Mouse (Mus musculus): ENCODE measurements around the gene Opcml. TPM values are rescaled to one million over a fixed set of nuclear protein-coding genes. Genes with fewer than 3 reads are reported as not detected.

Opcml gene
- polyA plus RNA-seq, 1 experiment from 2014 or later, result 13.3 TPM

- Histone ChIP-seq H3K4me3 (ENCODE audit: low read depth, low read length) (no peak overlapping the region), H3K27me3 (replicated peaks; ENCODE audit: control insufficient read depth, insufficient read depth, low read length) (no peaks in the 10 kb centered on the region), H3K27ac (ENCODE audit: low read depth, low read length) (no peak overlapping the region), H3K36me3 (ENCODE audit: control insufficient read depth, insufficient read depth, low read length) (no peaks in the 10 kb centered on the region), H3K9ac (ENCODE audit: low read length) (no peak overlapping the region), H3K4me1 (ENCODE audit: control insufficient read depth, insufficient read depth, low read length) (peaks cover 6% of the 10 kb centered on the region; the same call in 1 of the 2 replicates), H3K9me3 (replicated peaks; ENCODE audit: control insufficient read depth, low read length) (no peaks in the 10 kb centered on the region), H3K4me2 (ENCODE audit: low read length) (no peak overlapping the region)
- DNase-seq (ENCODE audit: low spot score), result no peak
- WGBS, result 65% methylated on average over 4 of the region's 4 CpGs
- no peak for ATAC-seq
These were observed 290.1 kb downstream of the Opcml start for GRCm38 (mm10) chr9:28080694-28081093.

GRCm38 (mm10) chr9:28083754-28084153, 293.2 kb downstream of the Opcml start:
- Histone ChIP-seq H3K27ac (ENCODE audit: low read depth, low read length) (no peak overlapping the region), H3K36me3 (ENCODE audit: control insufficient read depth, insufficient read depth, low read length) (no peaks in the 10 kb centered on the region), H3K9ac (ENCODE audit: low read length) (no peak overlapping the region), H3K4me3 (ENCODE audit: low read depth, low read length) (no peak overlapping the region), H3K4me2 (ENCODE audit: low read length) (no peak overlapping the region), H3K27me3 (replicated peaks; ENCODE audit: control insufficient read depth, insufficient read depth, low read length) (no peaks in the 10 kb centered on the region), H3K9me3 (replicated peaks; ENCODE audit: control insufficient read depth, low read length) (no peaks in the 10 kb centered on the region), H3K4me1 (ENCODE audit: control insufficient read depth, insufficient read depth, low read length) (peaks cover 6% of the 10 kb centered on the region; the same call in 1 of the 2 replicates)
- no peak for ATAC-seq
- WGBS, result 65% methylated on average over 3 of the region's 3 CpGs
- DNase-seq (ENCODE audit: low spot score), result peak; percentile 14

GRCm38 (mm10) chr9:28084273-28084726, 293.7 kb downstream of the Opcml start:
- peaks cover 6% of the 10 kb centered on the region; the same call in 1 of the 2 replicates for H3K4me1 ChIP-seq (ENCODE audit: control insufficient read depth, insufficient read depth, low read length)
- H3K9me3 ChIP-seq (replicated peaks; ENCODE audit: control insufficient read depth, low read length), result no peaks in the 10 kb centered on the region
- H3K27ac ChIP-seq (ENCODE audit: low read depth, low read length), result no peak overlapping the region; the same call in 1 of the 2 replicates
- H3K36me3 ChIP-seq (ENCODE audit: control insufficient read depth, insufficient read depth, low read length), result no peaks in the 10 kb centered on the region
- no peak overlapping the region for H3K4me3 ChIP-seq (ENCODE audit: low read depth, low read length)
- H3K4me2 ChIP-seq (ENCODE audit: low read length), result no peak overlapping the region
- H3K9ac ChIP-seq (ENCODE audit: low read length), result no peak overlapping the region
- 0% methylated on average over 2 of the region's 2 CpGs for WGBS
- DNase-seq (ENCODE audit: low spot score) (peak; percentile 38), ATAC-seq (peak; percentile 55; the same call in 1 of the 2 replicates)
- no peaks in the 10 kb centered on the region for H3K27me3 ChIP-seq (replicated peaks; ENCODE audit: control insufficient read depth, insufficient read depth, low read length)

- H3K4me1 ChIP-seq (ENCODE audit: control insufficient read depth, insufficient read depth, low read length), result no peaks in the 10 kb centered on the region
- H3K36me3 ChIP-seq (ENCODE audit: control insufficient read depth, insufficient read depth, low read length), result no peaks in the 10 kb centered on the region
- no peak for DNase-seq (ENCODE audit: low spot score)
- ATAC-seq, result no peak
- no peak overlapping the region for H3K4me2 ChIP-seq (ENCODE audit: low read length)
- no peak overlapping the region for H3K27ac ChIP-seq (ENCODE audit: low read depth, low read length)
- no peak overlapping the region for H3K9ac ChIP-seq (ENCODE audit: low read length)
- H3K9me3 ChIP-seq (replicated peaks; ENCODE audit: control insufficient read depth, low read length), result no peaks in the 10 kb centered on the region
- 49% methylated on average over 1 of the region's 1 CpGs for WGBS
- H3K27me3 ChIP-seq (replicated peaks; ENCODE audit: control insufficient read depth, insufficient read depth, low read length), result no peaks in the 10 kb centered on the region
- no peak overlapping the region for H3K4me3 ChIP-seq (ENCODE audit: low read depth, low read length)
These were observed 300.8 kb downstream of the Opcml start for GRCm38 (mm10) chr9:28091395-28091794.

GRCm38 (mm10) chr9:28094722-28095121, 304.1 kb downstream of the Opcml start:
- Histone ChIP-seq H3K4me3 (ENCODE audit: low read depth, low read length) (no peak overlapping the region), H3K27ac (ENCODE audit: low read depth, low read length) (no peak overlapping the region), H3K4me2 (ENCODE audit: low read length) (no peak overlapping the region), H3K36me3 (ENCODE audit: control insufficient read depth, insufficient read depth, low read length) (no peaks in the 10 kb centered on the region), H3K4me1 (ENCODE audit: control insufficient read depth, insufficient read depth, low read length) (no peaks in the 10 kb centered on the region), H3K27me3 (replicated peaks; ENCODE audit: control insufficient read depth, insufficient read depth, low read length) (no peaks in the 10 kb centered on the region), H3K9ac (ENCODE audit: low read length) (no peak overlapping the region), H3K9me3 (replicated peaks; ENCODE audit: control insufficient read depth, low read length) (no peaks in the 10 kb centered on the region)
- DNase-seq (ENCODE audit: low spot score), result no peak
- ATAC-seq, result no peak
- WGBS, result 97% methylated on average over 4 of the region's 4 CpGs

- no peak overlapping the region for H3K4me2 ChIP-seq (ENCODE audit: low read length)
- no peaks in the 10 kb centered on the region for H3K4me1 ChIP-seq (ENCODE audit: control insufficient read depth, insufficient read depth, low read length)
- H3K27ac ChIP-seq (ENCODE audit: low read depth, low read length), result no peak overlapping the region
- no peak for ATAC-seq
- no peak for DNase-seq (ENCODE audit: low spot score)
- no peaks in the 10 kb centered on the region for H3K9me3 ChIP-seq (replicated peaks; ENCODE audit: control insufficient read depth, low read length)
- H3K36me3 ChIP-seq (ENCODE audit: control insufficient read depth, insufficient read depth, low read length), result no peaks in the 10 kb centered on the region
- no peak overlapping the region for H3K9ac ChIP-seq (ENCODE audit: low read length)
- 91% methylated on average over 2 of the region's 2 CpGs for WGBS
- H3K4me3 ChIP-seq (ENCODE audit: low read depth, low read length), result no peak overlapping the region
- H3K27me3 ChIP-seq (replicated peaks; ENCODE audit: control insufficient read depth, insufficient read depth, low read length), result no peaks in the 10 kb centered on the region
These were observed 305.6 kb downstream of the Opcml start for GRCm38 (mm10) chr9:28096204-28096603.

GRCm38 (mm10) chr9:28101981-28102380, 311.4 kb downstream of the Opcml start:
- no peak overlapping the region for H3K27ac ChIP-seq (ENCODE audit: low read depth, low read length)
- DNase-seq (ENCODE audit: low spot score), result no peak
- no peak overlapping the region for H3K4me2 ChIP-seq (ENCODE audit: low read length)
- no peaks in the 10 kb centered on the region for H3K4me1 ChIP-seq (ENCODE audit: control insufficient read depth, insufficient read depth, low read length)
- no peak overlapping the region for H3K9ac ChIP-seq (ENCODE audit: low read length)
- ATAC-seq, result no peak
- H3K27me3 ChIP-seq (replicated peaks; ENCODE audit: control insufficient read depth, insufficient read depth, low read length), result no peaks in the 10 kb centered on the region
- H3K4me3 ChIP-seq (ENCODE audit: low read depth, low read length), result no peak overlapping the region
- H3K36me3 ChIP-seq (ENCODE audit: control insufficient read depth, insufficient read depth, low read length), result no peaks in the 10 kb centered on the region
- H3K9me3 ChIP-seq (replicated peaks; ENCODE audit: control insufficient read depth, low read length), result no peaks in the 10 kb centered on the region

GRCm38 (mm10) chr9:28121858-28122257, 331.3 kb downstream of the Opcml start:
- Histone ChIP-seq H3K36me3 (ENCODE audit: control insufficient read depth, insufficient read depth, low read length) (no peaks in the 10 kb centered on the region), H3K27ac (ENCODE audit: low read depth, low read length) (no peak overlapping the region), H3K9ac (ENCODE audit: low read length) (no peak overlapping the region), H3K27me3 (replicated peaks; ENCODE audit: control insufficient read depth, insufficient read depth, low read length) (no peaks in the 10 kb centered on the region), H3K4me2 (ENCODE audit: low read length) (no peak overlapping the region), H3K4me3 (ENCODE audit: low read depth, low read length) (no peak overlapping the region), H3K4me1 (ENCODE audit: control insufficient read depth, insufficient read depth, low read length) (no peaks in the 10 kb centered on the region), H3K9me3 (replicated peaks; ENCODE audit: control insufficient read depth, low read length) (no peaks in the 10 kb centered on the region)
- DNase-seq (ENCODE audit: low spot score) (no peak), ATAC-seq (no peak)
- WGBS, result 87% methylated on average over 2 of the region's 2 CpGs

- H3K36me3 ChIP-seq (ENCODE audit: control insufficient read depth, insufficient read depth, low read length), result no peaks in the 10 kb centered on the region
- no peaks in the 10 kb centered on the region for H3K27me3 ChIP-seq (replicated peaks; ENCODE audit: control insufficient read depth, insufficient read depth, low read length)
- H3K9ac ChIP-seq (ENCODE audit: low read length), result no peak overlapping the region
- H3K9me3 ChIP-seq (replicated peaks; ENCODE audit: control insufficient read depth, low read length), result no peaks in the 10 kb centered on the region
- H3K4me3 ChIP-seq (ENCODE audit: low read depth, low read length), result no peak overlapping the region
- WGBS, result 13% methylated on average over 1 of the region's 1 CpGs
- 0 out of 2 replicates have a peak, but pooled peaks cover 3% of the 10 kb centered on the region for H3K4me1 ChIP-seq (ENCODE audit: control insufficient read depth, insufficient read depth, low read length)
- DNase-seq (ENCODE audit: low spot score) (no peak), ATAC-seq (no peak)
- no peak overlapping the region for H3K4me2 ChIP-seq (ENCODE audit: low read length)
- H3K27ac ChIP-seq (ENCODE audit: low read depth, low read length), result no peak overlapping the region
These were observed 338.2 kb downstream of the Opcml start for GRCm38 (mm10) chr9:28128735-28129134.
